Mouse (Mus musculus): Measurements from ENCODE around the gene Uncx.

Uncx gene

GRCm38 (mm10) chr5:139543650-139544270 lies 466 bp downstream of the Uncx start:
- no peak for DNase-seq

GRCm38 (mm10) chr5:139544271-139545135 lies 1.2 kb downstream of the Uncx start:
- DNase-seq: no peak

GRCm38 (mm10) chr5:139545221-139545620 lies 1.9 kb downstream of the Uncx start:
- DNase-seq: no peak

GRCm38 (mm10) chr5:139545673-139546335 lies 2.5 kb downstream of the Uncx start:
- DNase-seq: no peak

GRCm38 (mm10) chr5:139546336-139546770 lies 3.1 kb downstream of the Uncx start:
- DNase-seq: no peak

- DNase-seq: no peak
These were observed 3.6 kb downstream of the Uncx start for GRCm38 (mm10) chr5:139546771-139547420.

GRCm38 (mm10) chr5:139547421-139547931 lies 4.2 kb downstream of the Uncx start:
- no peak for DNase-seq

- no peak for DNase-seq
These were observed 10.4 kb downstream of the Uncx start for GRCm38 (mm10) chr5:139553446-139554273.

- DNase-seq: no peak
These were observed 11.4 kb downstream of the Uncx start for GRCm38 (mm10) chr5:139554478-139555335.

- no peak for DNase-seq
These were observed 12.3 kb downstream of the Uncx start for GRCm38 (mm10) chr5:139555476-139556115.

- DNase-seq: no peak
These were observed 12.9 kb downstream of the Uncx start for GRCm38 (mm10) chr5:139556116-139556678.

- no peak for DNase-seq
These were observed 13.8 kb downstream of the Uncx start for GRCm38 (mm10) chr5:139557079-139557478.

- DNase-seq: no peak
These were observed 14.5 kb downstream of the Uncx start for GRCm38 (mm10) chr5:139557531-139558467.

GRCm38 (mm10) chr5:139558468-139558804 lies 15.1 kb downstream of the Uncx start:
- DNase-seq: no peak

GRCm38 (mm10) chr5:139558917-139559660 lies 15.8 kb downstream of the Uncx start:
- DNase-seq: no peak

- DNase-seq: no peak
These were observed 16.5 kb downstream of the Uncx start for GRCm38 (mm10) chr5:139559782-139560181.

GRCm38 (mm10) chr5:139561363-139562001 lies 18.2 kb downstream of the Uncx start:
- no peak for DNase-seq

GRCm38 (mm10) chr5:139564663-139565062 lies 21.4 kb downstream of the Uncx start:
- no peak for DNase-seq
